Mouse (Mus musculus): ENCODE measurements around the gene Olfr237-ps1. TPM values are rescaled to one million over a fixed set of nuclear protein-coding genes. Genes with fewer than 3 reads are reported as not detected.

The Olfr237-ps1 gene
- not detected in 2 replicates for polyA plus RNA-seq (2012; ENCODE audit: low replicate concordance)

DNA sequence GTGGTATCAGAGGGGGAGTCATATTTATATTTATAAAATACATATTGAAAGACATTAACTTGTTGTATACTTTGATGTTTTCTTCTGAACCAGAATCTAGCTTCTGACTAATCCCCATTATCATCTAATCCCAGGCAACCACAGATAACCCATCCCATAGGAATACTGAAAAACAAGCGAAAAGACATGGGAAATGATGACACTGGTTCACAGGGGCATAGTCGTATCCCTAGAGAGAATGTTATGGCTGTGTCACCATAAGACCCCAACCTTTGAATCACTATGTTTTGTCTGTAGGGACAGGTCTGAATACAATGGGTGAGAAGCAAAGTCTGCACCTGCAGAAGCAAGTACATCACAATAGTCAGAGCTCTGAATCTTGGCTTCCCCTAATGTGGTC is at the start of gene Olfr237-ps1:
Olfr237-ps1 (plus strand) TSS at position 301 of the 400 bp plus-strand sequence.

DNA sequence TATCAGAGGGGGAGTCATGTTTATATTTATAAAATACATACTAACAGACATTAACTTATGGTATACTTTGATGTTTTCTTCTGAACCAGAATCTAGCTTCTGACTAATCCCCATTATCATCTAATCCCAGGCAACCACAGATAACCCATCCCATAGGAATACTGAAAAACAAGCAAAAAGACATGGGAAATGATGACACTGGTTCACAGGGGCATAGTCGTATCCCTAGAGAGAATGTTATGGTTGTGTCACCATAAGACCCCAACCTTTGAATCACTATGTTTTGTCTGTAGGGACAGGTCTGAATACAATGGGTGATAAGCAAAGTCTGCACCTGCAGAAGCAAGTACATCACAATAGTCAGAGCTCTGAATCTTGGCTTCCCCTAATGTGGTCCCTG is 40.3 kb upstream of the Olfr237-ps1 start, which contains the start of gene Olfr441:
Olfr441 (plus strand) TSS at position 301 of the 400 bp plus-strand sequence.

GRCm38 (mm10) chr6:43162982-43163381 is 16.6 kb downstream of the Olfr237-ps1 start, which contains the start of gene Olfr437:
Gene Olfr437, plus strand, starts transcription at chr6:43163282.

GRCm38 (mm10) chr6:43171840-43172239 is 25.5 kb downstream of the Olfr237-ps1 start, which contains the start of gene Olfr13:
Gene Olfr13, plus strand, starts transcription at chr6:43172140.

GRCm38 (mm10) chr6:43196781-43197180 is 50.4 kb downstream of the Olfr237-ps1 start, which contains the start of gene Olfr435:
Gene Olfr435, plus strand, starts transcription at chr6:43197146.

Other genes starting within 250 kb of the Olfr237-ps1 start
- not detected in 2 replicates for gene Olfr447, start 237.7 kb upstream of the Olfr237-ps1 start, polyA plus RNA-seq (2012; ENCODE audit: low replicate concordance)
- gene Olfr446, start 225.2 kb upstream of the Olfr237-ps1 start, polyA plus RNA-seq (2012; ENCODE audit: low replicate concordance), result not detected in 2 replicates
- gene Olfr444, start 197.5 kb upstream of the Olfr237-ps1 start, polyA plus RNA-seq (2012; ENCODE audit: low replicate concordance), result not detected in 2 replicates
- not detected in 2 replicates for gene Olfr441, start 40.2 kb upstream of the Olfr237-ps1 start, polyA plus RNA-seq (2012; ENCODE audit: low replicate concordance)
- not detected in 2 replicates for gene Olfr437, start 16.7 kb downstream of the Olfr237-ps1 start, polyA plus RNA-seq (2012; ENCODE audit: low replicate concordance)
- gene Olfr13, start 25.6 kb downstream of the Olfr237-ps1 start, polyA plus RNA-seq (2012; ENCODE audit: low replicate concordance), result not detected in 2 replicates
- not detected in 2 replicates for gene Olfr435, start 50.6 kb downstream of the Olfr237-ps1 start, polyA plus RNA-seq (2012; ENCODE audit: low replicate concordance)
- not detected in 2 replicates for gene Olfr434, start 66.5 kb downstream of the Olfr237-ps1 start, polyA plus RNA-seq (2012; ENCODE audit: low replicate concordance)
- gene Olfr47, start 85.0 kb downstream of the Olfr237-ps1 start, polyA plus RNA-seq (2012; ENCODE audit: low replicate concordance), result not detected in 2 replicates
- gene Arhgef5, start 119.0 kb downstream of the Olfr237-ps1 start, polyA plus RNA-seq (2012; ENCODE audit: low replicate concordance), result 0.17 and 0.29 TPM in 2 replicates
- gene Nobox, start 163.0 kb downstream of the Olfr237-ps1 start, polyA plus RNA-seq (2012; ENCODE audit: low replicate concordance), result not detected in 2 replicates